Mouse (Mus musculus) erythroblast, embryonic 14.5 days (primary cell): ENCODE results near the gene 1700003E16Rik.

Experiments used
- GATA1 ChIP-seq: IDR thresholded peaks from 2 replicates; pipeline ENCODE4 v1.6.1; 2012; ENCODE audit warnings: low read length, inconsistent platforms, mixed read lengths
- TAL1 ChIP-seq: IDR thresholded peaks from 3 replicates; pipeline ENCODE4 v1.6.1; 2012; ENCODE audit warnings: low read length, inconsistent platforms, mixed read lengths

- TF ChIP-seq GATA1 (no peak), TAL1 (no peak)
Measured at GRCm38 (mm10) chr6:83111510-83112136, 44.6 kb upstream of the 1700003E16Rik start.
